Mouse (Mus musculus) lung, embryonic 15.5 days (tissue): ENCODE data around the gene 4922502D21Rik. TPM values are rescaled to one million over a fixed set of nuclear protein-coding genes. Genes with fewer than 3 reads are reported as not detected.
"Not testable (repeated sequence)": the region's sequence is repeated elsewhere in the genome, so short reads cannot be mapped to it uniquely, and the experiment has no call there.

ENCODE experiments used
- ATAC-seq: fragments of 200-750 bp; cut with Nextera tagmentation; 2 replicates; pipeline ENCODE4 v1.8.0; 2017; ENCODE audit warnings: moderate number of reproducible peaks, borderline replicate concordance; ENCODE audit not compliant: low FRiP score, low TSS enrichment; ENCODE audit errors: extremely low read depth
- H3K27ac ChIP-seq: fragments of 300-500 bp; sonication (generic); 2 replicates; pipeline ENCODE4 v1.5.1; 2015; ENCODE audit warnings: moderate library complexity, mild to moderate bottlenecking, inconsistent platforms
- H3K27me3 ChIP-seq: fragments of 300-500 bp; sonication (generic); 2 replicates; pipeline ENCODE4 v1.6.1; 2015; ENCODE audit warnings: inconsistent platforms
- H3K36me3 ChIP-seq: fragments of 300-500 bp; sonication (generic); 2 replicates; pipeline ENCODE4 v1.6.1; 2015; ENCODE audit warnings: inconsistent platforms
- H3K4me1 ChIP-seq: fragments of 300-500 bp; sonication (generic); 2 replicates; pipeline ENCODE4 v1.6.1; 2015; ENCODE audit warnings: inconsistent platforms
- H3K4me2 ChIP-seq: fragments of 300-500 bp; sonication (generic); 2 replicates; pipeline ENCODE4 v1.6.1; 2015; ENCODE audit warnings: inconsistent platforms, mild to moderate bottlenecking, moderate library complexity
- H3K4me3 ChIP-seq: fragments of 300-500 bp; sonication (generic); 2 replicates; pipeline ENCODE4 v1.5.1; 2015; ENCODE audit warnings: mild to moderate bottlenecking, inconsistent platforms
- H3K9ac ChIP-seq: fragments of 300-500 bp; sonication (generic); 2 replicates; pipeline ENCODE4 v1.6.1; 2015; ENCODE audit warnings: inconsistent platforms
- H3K9me3 ChIP-seq: fragments of 300-500 bp; sonication (generic); 2 replicates; pipeline ENCODE4 v1.6.1; 2016; ENCODE audit warnings: inconsistent platforms
- WGBS: fragments of 180-500 bp; shearing (Covaris S2); methylation state at CpG from one replicate; pipeline ENCODE4 v1.1.7; 2015; 5-methylcytosine and 5-hydroxymethylcytosine counted together
- polyA plus RNA-seq: library from polyadenylated mRNA; unstranded; fragments of >200 nt; fragmentation: Nextera tagmentation; extraction: Ambion mirVana; gene quantifications from 2 replicates; pipeline ENCODE4 v1.2.1, GENCODE M21; 2015

Gene 4922502D21Rik
- polyA plus RNA-seq, 1 experiment from 2014 or later: not detected

DNA sequence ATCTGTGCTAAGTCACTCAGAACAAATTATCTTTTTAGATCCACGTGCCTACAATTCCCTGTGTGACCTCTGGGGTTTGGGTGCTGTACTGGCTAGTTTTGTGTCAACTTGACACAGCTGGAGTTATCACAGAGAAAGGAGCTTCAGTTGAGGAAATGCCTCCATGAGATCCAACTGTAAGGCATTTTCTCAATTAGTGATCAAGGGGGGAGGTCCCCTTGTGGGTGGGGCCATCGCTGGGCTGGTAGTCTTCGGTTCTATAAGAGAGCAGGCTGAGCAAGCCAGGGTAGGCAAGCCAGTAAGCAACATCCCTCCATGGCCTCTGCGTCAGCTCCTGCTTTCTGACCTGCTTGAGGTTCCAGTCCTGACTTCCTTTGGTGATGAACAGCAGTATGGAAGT, 10.8 kb upstream of the 4922502D21Rik start, which contains the start of gene Clec12a:
Clec12a (plus strand) TSS at position 301 of the 400 bp plus-strand sequence.
- H3K4me3 ChIP-seq, ATAC-seq, H3K27me3 ChIP-seq, H3K9me3 ChIP-seq, H3K9ac ChIP-seq, H3K4me1 ChIP-seq, H3K36me3 ChIP-seq, H3K27ac ChIP-seq, H3K4me2 ChIP-seq: not testable (repeated sequence)
- 72% methylated on average over 4 of the region's 4 CpGs for WGBS

DNA sequence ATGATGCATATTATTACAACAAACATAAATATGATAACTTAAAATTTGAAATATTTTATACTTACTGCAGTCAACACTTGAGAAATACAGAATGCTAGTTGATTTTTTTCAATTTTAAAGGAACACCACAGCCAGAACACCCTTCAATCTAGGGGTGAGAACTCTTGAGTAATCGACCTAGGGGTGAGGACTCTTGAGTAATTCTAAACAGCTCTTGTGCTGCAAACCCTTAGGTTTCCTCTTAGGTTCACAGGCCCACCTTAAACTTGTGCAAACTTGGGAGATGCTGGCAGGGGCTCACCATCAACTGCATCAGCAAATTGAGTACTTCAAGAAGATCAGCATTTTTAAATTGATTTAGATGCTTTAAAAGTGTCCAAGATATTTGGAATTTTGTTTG, 6.2 kb upstream of the 4922502D21Rik start:
- ATAC-seq: no peak
- no peak overlapping the region for H3K4me3 ChIP-seq
- no peaks in the 10 kb centered on the region for H3K4me1 ChIP-seq
- WGBS: 52% methylated on average over 1 of the region's 1 CpGs
- no peaks in the 10 kb centered on the region for H3K9me3 ChIP-seq
- H3K9ac ChIP-seq: no peak overlapping the region
- no peaks in the 10 kb centered on the region for H3K27me3 ChIP-seq
- no peak overlapping the region for H3K27ac ChIP-seq
- no peak overlapping the region for H3K4me2 ChIP-seq
- H3K36me3 ChIP-seq: no peaks in the 10 kb centered on the region

DNA sequence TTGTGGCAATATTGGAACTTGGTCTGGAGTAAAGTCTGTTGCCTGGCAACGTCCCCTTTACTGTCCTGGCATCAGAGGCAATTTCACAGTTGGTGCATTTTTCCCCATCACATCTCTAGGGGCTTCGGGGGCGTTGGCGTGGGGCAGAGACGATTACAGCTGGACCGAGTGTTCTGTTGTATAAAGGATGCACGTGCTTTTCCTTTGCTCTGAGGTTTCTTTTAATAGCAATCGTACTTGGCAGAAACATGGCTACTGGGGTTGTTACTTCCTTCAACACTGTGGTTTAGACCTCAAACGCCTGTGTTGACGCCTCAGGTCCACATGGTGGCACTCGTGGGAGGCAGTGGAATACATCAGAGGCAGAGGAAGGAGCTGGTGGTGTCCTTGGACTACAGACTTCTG, 2.1 kb upstream of the 4922502D21Rik start:
- H3K36me3 ChIP-seq: no peaks in the 10 kb centered on the region
- H3K4me3 ChIP-seq: no peak overlapping the region
- no peak overlapping the region; the same call in 1 of the 2 replicates for H3K4me2 ChIP-seq
- WGBS: 24% methylated on average over 11 of the region's 11 CpGs
- no peaks in the 10 kb centered on the region for H3K4me1 ChIP-seq
- H3K9ac ChIP-seq: no peak overlapping the region
- ATAC-seq: peak; percentile 57; the same call in 1 of the 2 replicates
- H3K27me3 ChIP-seq: no peaks in the 10 kb centered on the region
- no peak overlapping the region for H3K27ac ChIP-seq
- no peaks in the 10 kb centered on the region for H3K9me3 ChIP-seq

DNA sequence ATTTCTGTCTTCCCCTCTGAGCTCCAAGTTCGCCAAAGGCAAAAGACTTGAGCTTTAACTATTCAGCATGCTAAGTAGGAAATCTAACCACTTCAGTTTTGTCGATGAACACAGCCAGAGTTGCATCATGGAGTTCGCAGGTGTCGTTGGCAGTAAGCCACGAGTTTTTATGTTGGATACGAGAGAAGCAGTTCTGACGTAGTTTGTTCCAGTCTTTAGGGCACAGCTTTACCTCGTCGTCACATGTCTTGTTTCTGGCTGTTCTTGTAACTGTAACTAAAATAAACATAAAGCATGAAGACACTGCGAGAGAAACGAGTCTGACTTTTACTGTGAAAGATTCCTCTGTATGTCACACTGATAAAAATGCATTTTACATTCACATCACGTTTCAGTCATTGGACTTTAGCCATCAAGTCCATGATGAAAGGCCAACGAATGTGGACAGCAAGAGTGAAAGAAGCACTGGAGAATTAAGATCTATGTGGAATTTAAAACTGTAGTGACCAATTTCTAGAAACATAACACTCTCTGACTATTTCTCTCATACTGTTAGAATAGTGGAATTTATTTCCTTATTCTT, 4.9 kb downstream of the 4922502D21Rik start:
- Histone ChIP-seq H3K36me3 (no peaks in the 10 kb centered on the region), H3K4me3 (no peak overlapping the region), H3K4me1 (no peaks in the 10 kb centered on the region), H3K9me3 (no peaks in the 10 kb centered on the region), H3K4me2 (no peak overlapping the region), H3K27ac (no peak overlapping the region), H3K27me3 (no peaks in the 10 kb centered on the region), H3K9ac (no peak overlapping the region)
- ATAC-seq: no peak
- WGBS: 35% methylated on average over 13 of the region's 13 CpGs

DNA sequence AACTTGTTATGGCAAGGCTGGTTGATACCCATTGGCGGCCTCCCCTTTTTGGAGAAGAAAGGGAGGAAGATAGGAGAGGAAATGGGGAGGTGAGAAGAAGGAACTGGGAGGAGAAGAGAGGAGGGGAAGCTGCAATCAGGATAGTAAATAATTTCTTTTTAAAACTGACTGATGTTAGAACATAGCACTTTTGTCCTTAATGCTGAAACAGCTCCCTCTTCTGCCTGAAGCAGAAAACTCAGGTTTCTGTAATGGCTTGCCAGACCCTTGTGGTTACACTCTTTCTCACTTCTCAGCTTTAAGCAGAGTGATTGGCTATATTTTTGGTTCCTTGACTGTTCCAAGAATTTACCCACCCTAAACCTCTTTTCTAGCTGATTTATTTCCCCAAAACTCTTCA, 5.6 kb downstream of the 4922502D21Rik start:
- H3K9me3 ChIP-seq: no peaks in the 10 kb centered on the region
- H3K27ac ChIP-seq: no peak overlapping the region
- no peak overlapping the region for H3K4me2 ChIP-seq
- no peaks in the 10 kb centered on the region for H3K4me1 ChIP-seq
- no peak for ATAC-seq
- no peak overlapping the region for H3K4me3 ChIP-seq
- H3K9ac ChIP-seq: no peak overlapping the region
- no peaks in the 10 kb centered on the region for H3K27me3 ChIP-seq
- 54% methylated on average over 1 of the region's 1 CpGs for WGBS
- no peaks in the 10 kb centered on the region for H3K36me3 ChIP-seq

DNA sequence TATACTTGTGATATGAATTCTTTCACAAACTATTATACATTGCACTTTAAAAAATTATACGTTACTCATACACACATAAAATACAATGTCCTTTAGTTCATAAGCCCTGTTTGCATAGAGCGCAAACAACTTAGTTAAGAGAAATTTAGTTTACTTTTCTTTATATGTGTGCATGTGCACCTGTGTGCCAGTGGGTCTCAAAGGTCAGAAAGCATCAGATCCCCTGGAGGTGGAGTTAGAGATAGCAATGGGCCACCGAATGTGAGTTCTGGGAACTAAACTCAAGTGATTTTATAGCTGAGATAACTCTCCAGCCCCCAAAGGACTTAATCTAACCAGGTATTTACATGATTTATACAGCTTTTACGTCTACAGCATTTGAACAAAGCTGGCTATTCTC, 12.3 kb downstream of the 4922502D21Rik start:
- no peaks in the 10 kb centered on the region for H3K27me3 ChIP-seq
- no peaks in the 10 kb centered on the region for H3K36me3 ChIP-seq
- H3K27ac ChIP-seq: no peak overlapping the region
- no peaks in the 10 kb centered on the region for H3K9me3 ChIP-seq
- 66% methylated on average over 4 of the region's 4 CpGs for WGBS
- no peak overlapping the region for H3K9ac ChIP-seq
- ATAC-seq: no peak
- no peaks in the 10 kb centered on the region for H3K4me1 ChIP-seq
- H3K4me2 ChIP-seq: no peak overlapping the region
- H3K4me3 ChIP-seq: no peak overlapping the region

DNA sequence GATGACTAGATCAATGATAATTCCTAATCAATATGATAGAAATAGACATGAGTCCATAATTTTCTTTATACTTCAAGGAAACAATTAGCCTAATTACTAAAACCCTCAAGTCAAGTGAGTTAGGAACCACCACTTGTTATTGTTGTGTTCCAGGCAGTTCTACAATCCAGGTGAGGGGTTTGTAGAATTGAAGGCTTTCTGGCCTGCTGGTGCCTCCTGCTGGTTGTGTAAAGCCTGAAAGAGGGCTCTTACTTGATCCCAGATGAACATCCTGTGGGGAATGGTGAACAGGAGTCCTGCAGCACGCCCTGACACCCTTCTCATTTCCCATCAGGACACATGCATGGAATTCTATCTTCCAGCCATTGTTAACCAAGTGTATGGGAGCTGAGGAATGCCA, 13.2 kb downstream of the 4922502D21Rik start:
- no peaks in the 10 kb centered on the region for H3K4me1 ChIP-seq
- 33% methylated on average over 1 of the region's 1 CpGs for WGBS
- H3K4me3 ChIP-seq: no peak overlapping the region
- H3K9me3 ChIP-seq: no peaks in the 10 kb centered on the region
- no peak for ATAC-seq
- H3K9ac ChIP-seq: no peak overlapping the region
- H3K27me3 ChIP-seq: no peaks in the 10 kb centered on the region
- no peaks in the 10 kb centered on the region for H3K36me3 ChIP-seq
- no peak overlapping the region for H3K4me2 ChIP-seq
- H3K27ac ChIP-seq: no peak overlapping the region

DNA sequence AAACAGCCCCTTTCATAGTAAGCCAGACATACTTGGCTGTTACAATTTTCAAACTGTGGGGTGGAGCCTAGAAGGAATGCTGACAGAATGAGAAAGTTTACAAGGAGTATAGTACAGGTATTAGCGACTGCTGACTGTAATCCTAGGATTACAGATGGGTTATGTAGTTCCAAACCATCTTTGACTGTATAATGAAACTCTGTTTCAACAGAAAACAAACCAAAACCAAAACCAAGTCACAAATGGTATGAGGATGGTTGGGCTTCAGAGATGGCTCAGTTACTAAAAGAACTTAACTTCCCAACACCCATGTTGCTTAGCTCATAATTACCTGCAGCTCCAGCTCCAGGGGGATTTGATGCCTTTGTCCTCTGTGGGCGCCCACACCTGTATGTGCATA, 15.1 kb downstream of the 4922502D21Rik start:
- Histone ChIP-seq H3K9me3 (no peaks in the 10 kb centered on the region), H3K4me3 (no peak overlapping the region), H3K27ac (no peak overlapping the region), H3K9ac (no peak overlapping the region), H3K4me1 (no peaks in the 10 kb centered on the region), H3K4me2 (no peak overlapping the region), H3K27me3 (no peaks in the 10 kb centered on the region), H3K36me3 (no peaks in the 10 kb centered on the region)
- no peak for ATAC-seq
- 63% methylated on average over 2 of the region's 2 CpGs for WGBS

DNA sequence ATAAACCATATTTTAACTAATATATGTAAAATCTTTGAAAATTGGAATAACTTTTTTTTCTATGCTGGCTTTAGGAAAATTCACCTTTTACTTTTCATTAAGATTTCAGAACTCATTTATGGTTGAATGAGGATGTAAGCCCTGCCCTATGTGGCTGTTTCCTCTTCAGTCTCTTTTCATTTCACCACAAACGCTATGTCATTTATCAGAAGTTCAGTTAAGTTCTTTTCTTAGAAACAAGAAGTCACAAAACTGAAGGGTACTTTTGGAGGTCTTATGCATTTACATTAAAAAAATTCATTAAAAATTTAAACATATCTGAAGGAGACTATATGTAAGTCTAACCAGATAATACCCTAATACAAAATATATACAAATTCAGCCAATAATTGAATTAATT, 15.9 kb downstream of the 4922502D21Rik start:
- Histone ChIP-seq H3K27me3 (no peaks in the 10 kb centered on the region), H3K9me3 (no peaks in the 10 kb centered on the region), H3K4me1 (no peaks in the 10 kb centered on the region), H3K27ac (no peak overlapping the region), H3K9ac (no peak overlapping the region), H3K4me3 (no peak overlapping the region), H3K4me2 (no peak overlapping the region), H3K36me3 (no peaks in the 10 kb centered on the region)
- 73% methylated on average over 1 of the region's 1 CpGs for WGBS
- ATAC-seq: no peak

DNA sequence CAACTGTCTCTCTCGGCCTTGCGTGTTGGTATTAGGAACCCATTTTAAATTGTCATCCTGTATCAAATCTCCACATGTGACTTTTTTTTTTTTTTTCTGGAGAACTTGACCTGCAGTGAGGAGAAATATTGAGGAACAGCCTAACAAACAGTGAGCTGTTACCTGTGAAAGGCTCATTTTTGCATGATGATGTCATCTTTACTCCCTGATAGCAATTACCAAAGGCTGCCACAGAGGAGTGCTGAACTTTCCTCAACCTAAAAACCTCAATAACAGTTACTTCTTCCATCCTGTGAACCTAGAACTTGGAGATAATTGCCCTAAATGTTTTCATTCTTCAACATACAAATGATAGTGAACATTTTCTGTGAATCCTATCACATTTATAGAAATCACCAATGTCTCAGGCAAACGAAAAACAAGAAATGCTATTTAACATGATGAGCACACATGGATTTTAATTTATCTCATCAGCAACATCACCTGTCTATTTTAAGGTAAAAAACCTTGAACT, 16.9 kb downstream of the 4922502D21Rik start:
- Histone ChIP-seq H3K4me1 (no peaks in the 10 kb centered on the region), H3K36me3 (no peaks in the 10 kb centered on the region), H3K4me2 (no peak overlapping the region), H3K9me3 (no peaks in the 10 kb centered on the region), H3K4me3 (no peak overlapping the region), H3K27ac (no peak overlapping the region), H3K9ac (no peak overlapping the region), H3K27me3 (no peaks in the 10 kb centered on the region)
- no peak for ATAC-seq
- WGBS: 72% methylated on average over 3 of the region's 3 CpGs

DNA sequence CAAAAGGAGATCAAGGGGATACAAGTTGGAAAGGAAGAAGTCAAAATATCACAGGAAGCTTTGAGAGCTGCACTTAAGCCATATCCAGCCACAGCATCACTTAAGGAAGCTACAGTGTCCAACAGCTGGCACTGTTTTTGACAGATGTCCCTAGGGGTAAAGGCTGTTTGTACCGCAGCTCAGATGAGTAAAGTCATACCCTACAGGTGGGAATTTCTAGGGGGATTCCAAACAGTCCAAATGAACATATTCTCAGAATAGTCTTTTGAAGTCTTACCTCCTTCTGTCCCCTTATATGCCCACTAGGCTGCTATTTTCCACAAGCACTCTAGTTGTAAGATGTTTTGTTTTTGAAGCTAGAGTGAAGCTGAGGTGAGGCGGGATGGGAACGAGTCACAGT, 19.1 kb downstream of the 4922502D21Rik start:
- Histone ChIP-seq H3K27me3 (no peaks in the 10 kb centered on the region), H3K9ac (no peak overlapping the region), H3K4me1 (no peaks in the 10 kb centered on the region), H3K4me3 (no peak overlapping the region), H3K36me3 (no peaks in the 10 kb centered on the region), H3K27ac (no peak overlapping the region), H3K4me2 (no peak overlapping the region), H3K9me3 (no peaks in the 10 kb centered on the region)
- WGBS: 66% methylated on average over 3 of the region's 3 CpGs
- ATAC-seq: no peak

DNA sequence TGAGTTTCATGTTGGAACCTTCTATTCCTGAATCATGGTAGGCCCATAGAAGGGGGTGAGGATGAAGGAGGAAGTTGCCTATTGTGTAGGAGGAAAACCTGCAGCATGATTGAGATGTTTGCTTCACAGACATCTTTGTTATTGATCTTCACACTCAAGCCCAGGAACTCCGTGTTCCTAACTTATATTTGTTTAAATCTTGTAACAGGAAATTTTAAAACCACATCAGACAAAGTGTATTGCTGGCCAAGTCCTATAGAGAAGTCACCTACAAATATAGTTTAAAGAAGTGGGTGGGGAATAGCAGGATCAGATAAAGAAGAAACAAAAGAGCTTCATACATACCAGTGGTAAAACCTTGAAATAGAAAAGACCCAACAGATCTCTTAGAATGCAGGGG, 27.4 kb downstream of the 4922502D21Rik start:
- WGBS: 12% methylated on average over 1 of the region's 1 CpGs
- H3K4me3 ChIP-seq: no peak overlapping the region
- H3K9me3 ChIP-seq: no peaks in the 10 kb centered on the region
- ATAC-seq: no peak
- no peak overlapping the region for H3K27ac ChIP-seq
- no peak overlapping the region for H3K9ac ChIP-seq
- H3K36me3 ChIP-seq: no peaks in the 10 kb centered on the region
- no peaks in the 10 kb centered on the region for H3K4me1 ChIP-seq
- no peaks in the 10 kb centered on the region for H3K27me3 ChIP-seq
- no peak overlapping the region for H3K4me2 ChIP-seq

DNA sequence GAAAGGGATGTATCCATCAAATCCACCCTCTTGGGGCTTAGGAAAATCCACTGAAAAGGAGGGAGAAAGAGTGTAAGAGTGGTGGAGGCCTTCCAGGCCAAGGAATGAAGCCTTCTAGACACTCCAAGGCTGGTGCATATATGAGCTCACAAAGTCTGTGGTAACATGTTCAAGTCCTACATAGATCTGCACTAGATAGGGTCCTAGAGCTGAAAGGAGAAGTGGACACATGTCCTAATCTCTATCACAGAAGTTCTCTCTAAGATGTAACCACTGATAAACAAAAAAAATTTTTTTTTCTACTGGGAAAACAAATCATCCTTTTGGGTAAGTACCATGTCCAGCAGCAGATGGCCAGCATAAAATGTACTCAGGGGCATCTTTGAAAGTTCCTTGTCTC, 42.9 kb downstream of the 4922502D21Rik start:
- Histone ChIP-seq H3K4me2 (no peak overlapping the region), H3K36me3 (no peaks in the 10 kb centered on the region), H3K4me1 (no peaks in the 10 kb centered on the region), H3K9ac (no peak overlapping the region), H3K4me3 (no peak overlapping the region), H3K9me3 (no peaks in the 10 kb centered on the region), H3K27ac (no peak overlapping the region), H3K27me3 (no peaks in the 10 kb centered on the region)
- no peak for ATAC-seq
